Comparison of ENCODE assay signal across 26 mouse cellular contexts in the genomic region with DNA sequence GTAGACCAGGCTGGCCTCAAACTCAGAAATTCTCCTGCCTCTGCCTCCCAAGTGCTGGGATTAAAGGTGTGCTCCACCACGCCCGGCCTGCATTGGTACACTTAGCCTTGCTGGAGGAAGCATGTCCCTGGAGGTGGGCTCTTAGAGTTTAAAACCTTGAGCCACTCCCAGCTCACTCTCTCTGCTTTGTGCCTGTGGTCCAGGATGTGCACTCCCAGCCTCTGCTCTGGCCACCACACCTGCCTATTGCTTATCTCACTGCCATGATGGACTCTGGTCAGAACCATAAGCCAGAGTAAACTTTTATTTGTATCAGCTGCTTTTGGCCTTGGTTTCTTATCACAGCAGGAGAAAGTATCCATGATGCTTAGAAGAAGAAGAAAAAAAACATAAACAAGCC. TPM values are rescaled to one million over a fixed set of nuclear protein-coding genes. Genes with fewer than 3 reads are reported as not detected.
"Had no signal": no experiment of that assay in that cellular context is flagged by ENCODE, and none has a peak within 500 bp of the region (broad histone marks: within the 10 kb centered on the region; RNA-seq: fewer than 3 reads in every experiment).

No protein-coding gene starts in this region.

- H3K4me2 ChIP-seq: heart, embryonic 12.5 days; hindbrain, embryonic 13.5 days; hindbrain, embryonic 15.5 days; limb, embryonic 12.5 days; liver, embryonic 13.5 days; liver, embryonic 15.5 days had no signal

- H3K9me3 ChIP-seq: hindbrain, embryonic 13.5 days; hindbrain, embryonic 15.5 days; limb, embryonic 10.5 days; limb, embryonic 12.5 days; liver, embryonic 13.5 days; liver, embryonic 15.5 days had no signal

- ATAC-seq: forebrain, postnatal 0 days; hindbrain, postnatal 0 days had no signal

- H3K4me3 ChIP-seq: heart, embryonic 12.5 days; hindbrain, embryonic 13.5 days; hindbrain, embryonic 15.5 days; layer of hippocampus, adult 2 months; left cerebral cortex, adult 2 months; limb, embryonic 10.5 days; limb, embryonic 12.5 days; liver, embryonic 13.5 days; liver, embryonic 15.5 days had no signal

- H3K27ac ChIP-seq: hindbrain, embryonic 13.5 days; hindbrain, embryonic 15.5 days; hindbrain, postnatal 0 days; layer of hippocampus, adult 2 months; left cerebral cortex, adult 2 months; limb, embryonic 10.5 days; limb, embryonic 12.5 days; liver, embryonic 13.5 days; liver, embryonic 15.5 days had no signal

- H3K9ac ChIP-seq: forebrain, postnatal 0 days; heart, embryonic 12.5 days; hindbrain, embryonic 13.5 days; hindbrain, embryonic 15.5 days; limb, embryonic 12.5 days; liver, embryonic 13.5 days; liver, embryonic 15.5 days had no signal

- H3K27me3 ChIP-seq: heart, embryonic 12.5 days; hindbrain, embryonic 13.5 days; hindbrain, embryonic 15.5 days; limb, embryonic 12.5 days had no signal

- DNase-seq: forebrain, postnatal 0 days; gastrocnemius, postnatal 14 days; gastrocnemius, postnatal 36 days; heart, adult 18-20 months; heart, postnatal 10 days; heart, postnatal 36 days; kidney, adult 18-20 months; kidney, adult 8-10 months; kidney, postnatal 10 days; kidney, postnatal 25 days; kidney, postnatal 4 days; liver; liver, embryonic 13.5 days had no signal

- H3K36me3 ChIP-seq: heart, embryonic 12.5 days; hindbrain, embryonic 13.5 days; hindbrain, embryonic 15.5 days; limb, embryonic 10.5 days; limb, embryonic 12.5 days; liver, embryonic 13.5 days; liver, embryonic 15.5 days had no signal

- H3K4me1 ChIP-seq: heart, embryonic 12.5 days; hindbrain, embryonic 13.5 days; hindbrain, embryonic 15.5 days; limb, embryonic 10.5 days; limb, embryonic 12.5 days; liver, embryonic 13.5 days; liver, embryonic 15.5 days had no signal

RNA-seq across cellular contexts. Expression of a gene that starts 40.7 kb away (rescaled TPM):
- total RNA-seq: forebrain, postnatal 0 days; gastrocnemius, adult 18-20 months; gastrocnemius, adult 8-10 months; gastrocnemius, postnatal 14 days; gastrocnemius, postnatal 36 days; heart, adult 18-20 months; heart, postnatal 10 days; heart, postnatal 36 days; hematopoietic stem cell, adult 5-6 weeks; hindbrain, postnatal 0 days; layer of hippocampus, adult 2 months; left cerebral cortex, adult 2 months; left cerebral cortex, postnatal 36 days had no signal
- polyA plus RNA-seq: heart, embryonic 12.5 days; hindbrain, embryonic 13.5 days; limb, embryonic 10.5 days; limb, embryonic 12.5 days; liver, embryonic 13.5 days; liver, embryonic 15.5 days had no signal
